Mouse (Mus musculus) CH12.LX (cell line): ENCODE data around the gene Rnf5. TPM values are rescaled to one million over a fixed set of nuclear protein-coding genes. Genes with fewer than 3 reads are reported as not detected.
A peak's percentile ranks its signal among the peaks of the same experiment; 100 is the strongest.

Experiments
- DNase-seq: peaks from one replicate; pipeline ENCODE4 v3.0.0-alpha.2; 2013; ENCODE audit errors: extremely low read depth
- H3K27ac ChIP-seq: 2 replicates; pipeline ENCODE4 v1.5.1; 2012; ENCODE audit warnings: low read depth, mild to moderate bottlenecking, control low read depth, moderate library complexity; ENCODE audit not compliant: insufficient read depth
- H3K27me3 ChIP-seq: replicated peaks from 2 replicates; pipeline ENCODE3; 2012; ENCODE audit warnings: inconsistent platforms
- H3K36me3 ChIP-seq, 2 experiments: replicated peaks in 1 of 2; 2 replicates each; pipeline versions ENCODE3 to v1.6.1; 2012; ENCODE audit warnings: inconsistent platforms in 1 of 2, low read length in 1 of 2, mild to moderate bottlenecking in 1 of 2, mixed read lengths in 1 of 2, moderate library complexity in 1 of 2; ENCODE audit not compliant: control insufficient read depth in 1 of 2, insufficient read depth in 1 of 2
- H3K4me1 ChIP-seq, 2 experiments: 2 replicates each; pipeline ENCODE4 v1.6.1; 2012; ENCODE audit warnings: inconsistent platforms in 1 of 2, moderate library complexity in 1 of 2; ENCODE audit not compliant: insufficient read depth in 2 of 2, control insufficient read depth in 1 of 2
- H3K4me2 ChIP-seq: 2 replicates; pipeline ENCODE4 v1.6.1; 2012; ENCODE audit warnings: low read depth, mild to moderate bottlenecking, control low read depth; ENCODE audit not compliant: poor library complexity, insufficient read depth, severe bottlenecking
- H3K4me3 ChIP-seq, 3 experiments: fragments of 150-350 bp in 1 of 3; sonication (generic) in 1 of 3; replicated peaks in 1 of 3; 2 replicates each; pipeline versions ENCODE3 to v1.5.1; 2011 to 2012; ENCODE audit warnings: low read depth in 2 of 3, low read length in 2 of 3, mild to moderate bottlenecking in 2 of 3, moderate library complexity in 2 of 3, control low read depth in 1 of 3, improper control_type of control experiment in 1 of 3, inconsistent platforms in 1 of 3, mixed read lengths in 1 of 3; ENCODE audit not compliant: poor library complexity in 1 of 3
- H3K79me2 ChIP-seq: replicated peaks from 2 replicates; pipeline ENCODE4 v1.6.1; 2012; ENCODE audit warnings: mild to moderate bottlenecking, moderate library complexity; ENCODE audit not compliant: control insufficient read depth, poor library complexity, insufficient read depth, severe bottlenecking; ENCODE audit errors: extremely low read depth
- H3K9ac ChIP-seq: 2 replicates; pipeline ENCODE4 v1.6.1; 2012; ENCODE audit warnings: low read depth, mild to moderate bottlenecking, control low read depth, moderate library complexity; ENCODE audit not compliant: insufficient read depth
- H3K9me3 ChIP-seq: replicated peaks from 2 replicates; pipeline ENCODE3; 2012; ENCODE audit warnings: low read length, inconsistent platforms, mixed read lengths
- BHLHE40 ChIP-seq: IDR thresholded peaks from 2 replicates; pipeline ENCODE4 v1.6.1; 2011; ENCODE audit warnings: mild to moderate bottlenecking, low read depth, low read length, improper control_type of control experiment
- CHD1 ChIP-seq: IDR thresholded peaks from 2 replicates; pipeline ENCODE4 v1.6.1; 2012; ENCODE audit warnings: low read depth, low read length, improper control_type of control experiment, inconsistent platforms
- CHD2 ChIP-seq: IDR thresholded peaks from 2 replicates; pipeline ENCODE4 v1.6.1; 2011; ENCODE audit warnings: low read length, improper control_type of control experiment
- CTCF ChIP-seq, 2 experiments: IDR thresholded peaks in 1 of 2; conservative IDR thresholded peaks in 1 of 2; 2 replicates each; pipeline ENCODE4 v1.5.1; 2011 to 2012; ENCODE audit warnings: low read depth in 2 of 2, low read length in 2 of 2, improper control_type of control experiment in 1 of 2, inconsistent platforms in 1 of 2, mild to moderate bottlenecking in 1 of 2, moderate library complexity in 1 of 2
- E2F4 ChIP-seq: IDR thresholded peaks from 2 replicates; pipeline ENCODE4 v1.6.1; 2011; ENCODE audit warnings: low read depth, low read length, improper control_type of control experiment; ENCODE audit not compliant: insufficient replicate concordance
- ELF1 ChIP-seq: IDR thresholded peaks from 2 replicates; pipeline ENCODE4 v1.6.1; 2014; ENCODE audit warnings: low read depth, mild to moderate bottlenecking, inconsistent platforms, low read length, improper control_type of control experiment
- EP300 ChIP-seq: IDR thresholded peaks from 2 replicates; pipeline ENCODE4 v1.6.1; 2011; ENCODE audit warnings: low read length, improper control_type of control experiment
- ETS1 ChIP-seq: conservative IDR thresholded peaks from 2 replicates; pipeline ENCODE4 v1.6.1; 2012; ENCODE audit warnings: low read depth, mild to moderate bottlenecking, inconsistent platforms, low read length, improper control_type of control experiment, moderate library complexity
- GABPA ChIP-seq: IDR thresholded peaks from 2 replicates; pipeline ENCODE4 v1.6.1; 2012; ENCODE audit warnings: low read depth, low read length, improper control_type of control experiment, inconsistent platforms; ENCODE audit not compliant: insufficient replicate concordance
- HCFC1 ChIP-seq: IDR thresholded peaks from 2 replicates; pipeline ENCODE4 v1.6.1; 2012; ENCODE audit warnings: low read depth, mild to moderate bottlenecking, inconsistent platforms, low read length, improper control_type of control experiment
- IRF4 ChIP-seq: IDR thresholded peaks from 2 replicates; pipeline ENCODE4 v1.6.1; 2014; ENCODE audit warnings: low read depth, mild to moderate bottlenecking, inconsistent platforms, low read length, improper control_type of control experiment
- JUN ChIP-seq: IDR thresholded peaks from 2 replicates; pipeline ENCODE4 v1.6.1; 2011; ENCODE audit warnings: low read depth, mild to moderate bottlenecking, low read length, improper control_type of control experiment, moderate library complexity; ENCODE audit not compliant: insufficient read depth
- JUND ChIP-seq: conservative IDR thresholded peaks from 2 replicates; pipeline ENCODE4 v1.6.1; 2011; ENCODE audit warnings: low read depth, low read length, improper control_type of control experiment
- KAT2A ChIP-seq: IDR thresholded peaks from 2 replicates; pipeline ENCODE4 v1.6.1; 2012; ENCODE audit warnings: low read length, improper control_type of control experiment, inconsistent platforms; ENCODE audit not compliant: insufficient replicate concordance
- MAFK ChIP-seq: IDR thresholded peaks from 2 replicates; pipeline ENCODE4 v1.6.1; 2011; ENCODE audit warnings: low read length, improper control_type of control experiment; ENCODE audit not compliant: insufficient replicate concordance
- MAX ChIP-seq: IDR thresholded peaks from 2 replicates; pipeline ENCODE4 v1.6.1; 2011; ENCODE audit warnings: low read length, improper control_type of control experiment
- MAZ ChIP-seq: IDR thresholded peaks from 2 replicates; pipeline ENCODE4 v1.6.1; 2012; ENCODE audit warnings: low read depth, mild to moderate bottlenecking, inconsistent platforms, low read length, improper control_type of control experiment, moderate library complexity
- MEF2A ChIP-seq: IDR thresholded peaks from 2 replicates; pipeline ENCODE4 v1.6.1; 2014; ENCODE audit warnings: low read depth, mild to moderate bottlenecking, inconsistent platforms, low read length, improper control_type of control experiment, borderline replicate concordance
- MXI1 ChIP-seq: IDR thresholded peaks from 2 replicates; pipeline ENCODE4 v1.6.1; 2011; ENCODE audit warnings: mild to moderate bottlenecking, low read depth, low read length, improper control_type of control experiment
- MYC ChIP-seq: IDR thresholded peaks from 2 replicates; pipeline ENCODE4 v1.6.1; 2011; ENCODE audit warnings: low read depth, mild to moderate bottlenecking, improper control_type of control experiment, low read length
- NELFE ChIP-seq: IDR thresholded peaks from 2 replicates; pipeline ENCODE4 v1.6.1; 2011; ENCODE audit warnings: low read depth, low read length, improper control_type of control experiment
- NRF1 ChIP-seq: IDR thresholded peaks from 2 replicates; pipeline ENCODE4 v1.6.1; 2014; ENCODE audit warnings: low read depth, mild to moderate bottlenecking, inconsistent platforms, low read length, improper control_type of control experiment, moderate library complexity
- PAX5 ChIP-seq: IDR thresholded peaks from 2 replicates; pipeline ENCODE4 v1.6.1; 2012; ENCODE audit warnings: low read length, inconsistent platforms, mixed read lengths
- POLR2A ChIP-seq: IDR thresholded peaks from 2 replicates; pipeline ENCODE4 v1.6.1; 2011; ENCODE audit warnings: low read depth, mild to moderate bottlenecking, improper control_type of control experiment, low read length
- POLR2AphosphoS2 ChIP-seq: IDR thresholded peaks from 2 replicates; pipeline ENCODE4 v1.6.1; 2011; ENCODE audit warnings: low read depth, low read length, improper control_type of control experiment
- RAD21 ChIP-seq: IDR thresholded peaks from 2 replicates; pipeline ENCODE4 v1.6.1; 2011; ENCODE audit warnings: low read depth, mild to moderate bottlenecking, low read length, improper control_type of control experiment, moderate library complexity
- RCOR1 ChIP-seq: conservative IDR thresholded peaks from 2 replicates; pipeline ENCODE4 v1.6.1; 2012; ENCODE audit warnings: low read depth, mild to moderate bottlenecking, inconsistent platforms, low read length, improper control_type of control experiment
- SIN3A ChIP-seq: IDR thresholded peaks from 2 replicates; pipeline ENCODE4 v1.6.1; 2012; ENCODE audit warnings: low read length, improper control_type of control experiment, inconsistent platforms
- SMC3 ChIP-seq: IDR thresholded peaks from 2 replicates; pipeline ENCODE4 v1.6.1; 2011; ENCODE audit warnings: low read depth, low read length, improper control_type of control experiment
- TBP ChIP-seq: conservative IDR thresholded peaks from 2 replicates; pipeline ENCODE4 v1.6.1; 2011; ENCODE audit warnings: low read depth, low read length, improper control_type of control experiment
- TCF12 ChIP-seq: IDR thresholded peaks from 2 replicates; pipeline ENCODE4 v1.6.1; 2014; ENCODE audit warnings: low read depth, mild to moderate bottlenecking, inconsistent platforms, low read length, improper control_type of control experiment
- UBTF ChIP-seq: IDR thresholded peaks from 2 replicates; pipeline ENCODE4 v1.6.1; 2012; ENCODE audit warnings: low read depth, mild to moderate bottlenecking, inconsistent platforms, low read length, improper control_type of control experiment, moderate library complexity
- USF1 ChIP-seq: IDR thresholded peaks from 2 replicates; pipeline ENCODE4 v1.6.1; 2014; ENCODE audit warnings: low read depth, mild to moderate bottlenecking, inconsistent platforms, low read length, improper control_type of control experiment
- USF2 ChIP-seq: conservative IDR thresholded peaks from 2 replicates; pipeline ENCODE4 v1.6.1; 2011; ENCODE audit warnings: low read depth, low read length, improper control_type of control experiment
- ZC3H11A ChIP-seq: IDR thresholded peaks from 2 replicates; pipeline ENCODE4 v1.6.1; 2012; ENCODE audit warnings: low read depth, mild to moderate bottlenecking, inconsistent platforms, low read length, improper control_type of control experiment
- ZKSCAN1 ChIP-seq: IDR thresholded peaks from 2 replicates; pipeline ENCODE4 v1.6.1; 2012; ENCODE audit warnings: low read depth, inconsistent platforms, low read length, improper control_type of control experiment, borderline replicate concordance
- ZMIZ1 ChIP-seq: IDR thresholded peaks from 2 replicates; pipeline ENCODE4 v1.6.1; 2012; ENCODE audit warnings: low read depth, mild to moderate bottlenecking, inconsistent platforms, low read length, improper control_type of control experiment
- ZNF384 ChIP-seq: IDR thresholded peaks from 2 replicates; pipeline ENCODE4 v1.6.1; 2012; ENCODE audit warnings: low read depth, low read length, improper control_type of control experiment, inconsistent platforms
- dilution Hi-C: fragments of 300-500 bp; cut with MboI; formaldehyde crosslinking; loops from 2 replicates; pipeline ENCODE4 v1.14.3; 2020; ENCODE audit warnings: low sequenced_read_pairs; ENCODE audit not compliant: extremely low pct_unique_long_range_greater_than_20kb, extremely low pct_ligation_motif_present
- in situ Hi-C: fragments of 300-500 bp; cut with MboI; formaldehyde crosslinking; loops from 3 replicates; pipeline ENCODE4 v1.14.3; 2019; ENCODE audit warnings: low sequenced_read_pairs, low pct_ligation_motif_present, low pct_unique_long_range_greater_than_20kb, mixed read lengths
- polyA plus RNA-seq: library from polyadenylated mRNA; unstranded; fragments of >175 nt; gene quantifications from 2 replicates; pipeline ENCODE4 v1.2.1, GENCODE M21; 2012; ENCODE audit warnings: low read depth; ENCODE audit not compliant: insufficient read length
- total RNA-seq, 2 experiments: library from RNA; depleted of rRNA; stranded (reverse); fragments of 300-350 nt in 1 of 2; fragments of >200 nt in 1 of 2; gene quantifications; 2 replicates each; pipeline ENCODE4 v1.2.3; 2012 to 2014

The Rnf5 gene
- total and polyA plus RNA-seq, 3 experiments, result 8.4 to 35.1 (median 20.6) TPM

- in situ Hi-C loops, result no loop called here
- Histone ChIP-seq H3K4me1 (peaks cover 16 to 45% of the 10 kb centered on the region in 2 experiments), H3K9ac (peak within 1 kb of the TSS; percentile 90), H3K36me3 (peaks cover 27 to 47% of the 10 kb centered on the region in 2 experiments), H3K79me2 (no peaks in the 10 kb centered on the region; the same call in 1 of the 2 replicates), H3K27me3 (peaks cover 19% of the 10 kb centered on the region), H3K4me3 (peak within 1 kb of the TSS; percentile 86 to 94 (median 94)), H3K27ac (peak within 1 kb of the TSS; percentile 42; the same call in 1 of the 2 replicates), H3K4me2 (peak within 1 kb of the TSS; percentile 85), H3K9me3 (no peaks in the 10 kb centered on the region)
- peak; percentile 63; the same call in 1 of the 2 replicates for TF ChIP-seq SIN3A
- TF ChIP-seq USF1, result peak; percentile 96
- peak; percentile 80 for TF ChIP-seq MXI1
- no peak for TF ChIP-seq RAD21
- TF ChIP-seq CHD1, result no peak
- no peak for TF ChIP-seq CTCF (conservative IDR thresholded peaks at IDR 0.05 in 1 of 2, IDR thresholded peaks at IDR 0.05 in 1 of 2; ENCODE audit: low read depth in 2 of 2, low read length in 2 of 2)
- TF ChIP-seq POLR2AphosphoS2, result no peak; the same call in 1 of the 2 replicates
- TF ChIP-seq ZKSCAN1, result no peak
- peak; percentile 82 for TF ChIP-seq POLR2A
- TF ChIP-seq NELFE, result peak; percentile 31; the same call in 1 of the 2 replicates
- no peak for TF ChIP-seq ZNF384
- TF ChIP-seq E2F4, result no peak
- peak; percentile 98 for TF ChIP-seq MAX
- TF ChIP-seq BHLHE40, result peak; percentile 85
- TF ChIP-seq USF2, result peak; percentile 95
- TF ChIP-seq GABPA, result peak; percentile 8; the same call in 1 of the 2 replicates
- TF ChIP-seq ZMIZ1, result no peak; the same call in 1 of the 2 replicates
- peak; percentile 46; the same call in 1 of the 2 replicates for TF ChIP-seq TCF12
- TF ChIP-seq MYC, result peak; percentile 61; the same call in 1 of the 2 replicates
- TF ChIP-seq IRF4, result peak; percentile 8; the same call in 1 of the 2 replicates
- peak; percentile 83 for TF ChIP-seq NRF1
- TF ChIP-seq PAX5, result no peak
- TF ChIP-seq JUND, result no peak
- no peak for TF ChIP-seq MAZ
- no peak for TF ChIP-seq UBTF
- TF ChIP-seq ELF1, result peak; percentile 98
- peak; percentile 95; the same call in 1 of the 2 replicates for TF ChIP-seq KAT2A
- TF ChIP-seq MEF2A, result peak; percentile 65; the same call in 1 of the 2 replicates
- no peak for TF ChIP-seq TBP
- no peak for TF ChIP-seq RCOR1
- TF ChIP-seq MAFK, result no peak
- TF ChIP-seq HCFC1, result peak; percentile 97
- no peak for TF ChIP-seq JUN
- peak; percentile 85; the same call in 1 of the 2 replicates for TF ChIP-seq CHD2
- TF ChIP-seq ETS1, result no peak
- no peak for TF ChIP-seq EP300
- no peak for TF ChIP-seq SMC3
- no peak for TF ChIP-seq ZC3H11A
- dilution Hi-C loops, result no loop called here
- DNase-seq, result peak; percentile 98
Observed at GRCm38 (mm10) chr17:34646906-34647787, 43.7 kb upstream of the Rnf5 start, which contains the start of gene Atf6b. TSS of gene Atf6b (plus strand) at chr17:34647146.
